Mouse (Mus musculus): ENCODE measurements at regions not wholly inside any gene's neighbourhood (a gene's known extent, or its start where the extent isn't known, plus 50 kb on each side); places are given as distances from the start of the nearest gene placed in this dataset.

DNA sequence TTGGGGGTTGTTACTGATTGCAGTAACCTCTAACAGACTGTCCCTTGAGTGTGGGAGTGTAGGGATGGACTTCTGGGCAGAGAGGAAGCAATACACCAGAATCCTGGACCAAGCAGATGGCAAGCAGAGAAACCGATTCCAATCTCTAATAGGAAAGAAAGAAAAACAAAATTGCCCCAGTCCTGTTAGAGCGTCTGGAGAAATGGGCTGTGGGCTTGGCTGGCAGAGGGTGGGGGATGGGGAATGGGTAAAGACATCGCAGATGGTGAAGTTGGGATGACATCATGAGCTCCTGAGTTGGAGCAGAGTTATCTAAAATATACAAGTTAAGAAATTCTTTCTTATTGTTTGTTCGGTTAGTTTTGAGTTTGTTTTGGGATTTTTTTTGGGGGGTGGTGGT, 260.5 kb downstream of the Ptpru start:
- 50% methylated on average over 4 of the region's 4 CpGs for WGBS (ENCODE audit: insufficient replicate concordance)
- Histone ChIP-seq H3K27me3 (ENCODE audit: control insufficient read depth, insufficient read depth, low read depth, low read length) (no peaks in the 10 kb centered on the region), H3K27ac (ENCODE audit: low read length) (no peak overlapping the region), H3K9ac (ENCODE audit: low read depth, low read length) (no peak overlapping the region), H3K4me3 (ENCODE audit: low read depth, low read length) (no peak overlapping the region), H3K4me2 (ENCODE audit: low read depth, low read length) (no peak overlapping the region), H3K36me3 (ENCODE audit: control insufficient read depth, insufficient read depth) (no peaks in the 10 kb centered on the region), H3K4me1 (ENCODE audit: control insufficient read depth, low read depth, low read length) (no peaks in the 10 kb centered on the region), H3K9me3 (replicated peaks; ENCODE audit: control insufficient read depth, low read length) (no peaks in the 10 kb centered on the region)
- no peak for ATAC-seq (ENCODE audit: low read depth)

DNA sequence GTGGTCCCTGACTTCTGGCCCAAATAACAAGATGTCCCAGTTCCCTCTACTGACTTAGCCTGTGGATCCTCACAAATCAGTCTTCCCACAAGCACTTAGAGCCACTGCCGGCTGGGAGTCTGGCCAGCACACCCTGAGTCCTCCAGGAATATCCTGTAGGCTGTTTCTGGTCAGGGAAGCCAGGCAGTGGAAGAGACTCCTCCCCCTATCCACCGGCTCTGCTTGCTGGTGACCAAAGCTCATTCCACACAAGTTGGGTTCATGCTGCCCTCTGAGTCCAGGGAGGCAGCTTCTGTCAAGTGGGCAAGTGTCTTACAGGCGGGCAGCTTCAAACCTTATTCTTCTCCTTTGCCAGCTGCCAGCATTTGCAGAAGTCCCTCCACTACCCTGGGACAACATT, 252.1 kb downstream of the Ptpru start:
- no peaks in the 10 kb centered on the region for H3K36me3 ChIP-seq (ENCODE audit: control insufficient read depth, insufficient read depth)
- H3K9ac ChIP-seq (ENCODE audit: low read depth, low read length), result no peak overlapping the region
- H3K27me3 ChIP-seq (ENCODE audit: control insufficient read depth, insufficient read depth, low read depth, low read length), result no peaks in the 10 kb centered on the region
- H3K9me3 ChIP-seq (replicated peaks; ENCODE audit: control insufficient read depth, low read length), result no peaks in the 10 kb centered on the region
- no peak for ATAC-seq (ENCODE audit: low read depth)
- whole genome bisulfite sequencing (ENCODE audit: insufficient replicate concordance), result 46% methylated on average over 3 of the region's 3 CpGs
- no peak overlapping the region for H3K27ac ChIP-seq (ENCODE audit: low read length)
- H3K4me1 ChIP-seq (ENCODE audit: control insufficient read depth, low read depth, low read length), result no peaks in the 10 kb centered on the region
- no peak overlapping the region for H3K4me3 ChIP-seq (ENCODE audit: low read depth, low read length)
- no peak overlapping the region for H3K4me2 ChIP-seq (ENCODE audit: low read depth, low read length)

DNA sequence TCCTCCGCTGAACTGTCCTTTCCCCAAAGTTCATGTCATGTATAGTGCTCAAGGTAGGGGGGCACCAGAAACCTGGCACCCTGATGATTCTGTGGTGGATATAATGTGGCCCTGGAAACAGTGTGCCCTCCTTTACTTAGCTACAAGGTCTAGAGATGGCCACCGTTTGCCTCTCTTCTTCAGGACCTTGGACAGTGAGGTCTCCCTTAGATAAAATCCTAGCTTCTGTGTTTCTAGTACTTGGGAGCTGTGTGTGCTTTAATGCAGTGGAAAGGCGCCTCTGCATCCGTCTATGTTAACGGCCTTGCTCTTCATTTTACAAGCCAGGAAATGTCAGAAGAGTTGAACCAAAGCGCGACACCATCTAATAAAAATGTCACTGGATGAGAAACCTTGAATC, 250.6 kb downstream of the Ptpru start:
- no peak overlapping the region for H3K4me3 ChIP-seq (ENCODE audit: low read depth, low read length)
- WGBS (ENCODE audit: insufficient replicate concordance), result 57% methylated on average over 7 of the region's 7 CpGs
- ATAC-seq (ENCODE audit: low read depth), result no peak

DNA sequence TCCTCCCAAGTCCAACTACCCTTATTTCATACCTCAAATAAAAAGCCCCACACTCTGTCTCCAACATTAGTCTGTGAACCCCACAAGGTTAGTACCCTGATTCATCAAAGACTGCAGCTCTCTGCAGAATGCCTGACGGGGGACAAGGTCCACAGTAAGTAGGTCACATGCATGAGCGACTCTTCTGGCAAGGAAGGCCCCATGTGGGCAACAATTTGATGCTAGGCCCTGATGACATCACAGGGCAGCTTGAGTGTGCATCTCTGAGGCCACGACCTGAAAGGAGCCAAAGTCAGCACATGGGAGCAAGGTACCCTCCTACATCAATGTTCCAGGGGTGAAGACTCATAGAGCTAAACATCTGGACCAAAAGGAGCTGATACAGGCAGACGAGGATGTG, 248.0 kb downstream of the Ptpru start:
- H3K4me3 ChIP-seq (ENCODE audit: low read depth, low read length), result no peak overlapping the region
- H3K36me3 ChIP-seq (ENCODE audit: control insufficient read depth, insufficient read depth), result no peaks in the 10 kb centered on the region
- no peak overlapping the region for H3K4me2 ChIP-seq (ENCODE audit: low read depth, low read length)
- H3K4me1 ChIP-seq (ENCODE audit: control insufficient read depth, low read depth, low read length), result no peaks in the 10 kb centered on the region
- 41% methylated on average over 4 of the region's 4 CpGs for WGBS (ENCODE audit: insufficient replicate concordance)
- H3K27me3 ChIP-seq (ENCODE audit: control insufficient read depth, insufficient read depth, low read depth, low read length), result no peaks in the 10 kb centered on the region
- H3K27ac ChIP-seq (ENCODE audit: low read length), result no peak overlapping the region
- no peak overlapping the region for H3K9ac ChIP-seq (ENCODE audit: low read depth, low read length)
- H3K9me3 ChIP-seq (replicated peaks; ENCODE audit: control insufficient read depth, low read length), result no peaks in the 10 kb centered on the region
- ATAC-seq (ENCODE audit: low read depth), result no peak

More for the DNA sequence above, 250.6 kb downstream of the Ptpru start:
- Histone ChIP-seq H3K9me3 (replicated peaks; ENCODE audit: control insufficient read depth, low read length) (no peaks in the 10 kb centered on the region), H3K27me3 (ENCODE audit: control insufficient read depth, insufficient read depth, low read depth, low read length) (no peaks in the 10 kb centered on the region), H3K4me2 (ENCODE audit: low read depth, low read length) (no peak overlapping the region), H3K36me3 (ENCODE audit: control insufficient read depth, insufficient read depth) (no peaks in the 10 kb centered on the region), H3K27ac (ENCODE audit: low read length) (no peak overlapping the region), H3K4me1 (ENCODE audit: control insufficient read depth, low read depth, low read length) (no peaks in the 10 kb centered on the region), H3K9ac (ENCODE audit: low read depth, low read length) (no peak overlapping the region)

DNA sequence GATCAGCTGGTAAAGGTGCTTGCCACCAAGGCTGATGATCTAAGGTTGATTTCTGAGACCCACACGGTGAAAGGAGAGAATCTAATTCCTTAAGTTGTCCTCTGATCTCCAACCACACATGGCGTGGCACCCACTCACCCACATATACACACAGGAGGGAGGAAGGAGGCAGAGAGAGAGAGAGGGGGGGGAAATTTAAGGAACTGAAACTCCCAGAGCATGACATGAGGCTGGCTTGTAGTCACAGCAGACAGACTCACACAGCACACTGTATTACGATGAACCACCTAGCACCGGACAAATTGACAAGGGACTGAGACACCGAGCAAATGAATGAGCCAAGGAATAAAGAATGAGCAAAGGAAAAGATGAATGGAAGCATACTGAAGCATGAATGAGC, 246.6 kb downstream of the Ptpru start:
- H3K9me3 ChIP-seq (replicated peaks; ENCODE audit: control insufficient read depth, low read length), result no peaks in the 10 kb centered on the region
- H3K27ac ChIP-seq (ENCODE audit: low read length), result no peak overlapping the region
- H3K9ac ChIP-seq (ENCODE audit: low read depth, low read length), result no peak overlapping the region
- no peak for ATAC-seq (ENCODE audit: low read depth)
- H3K4me3 ChIP-seq (ENCODE audit: low read depth, low read length), result no peak overlapping the region
- no peak overlapping the region for H3K4me2 ChIP-seq (ENCODE audit: low read depth, low read length)
- H3K36me3 ChIP-seq (ENCODE audit: control insufficient read depth, insufficient read depth), result no peaks in the 10 kb centered on the region
- 66% methylated on average over 5 of the region's 5 CpGs for WGBS (ENCODE audit: insufficient replicate concordance)
- no peaks in the 10 kb centered on the region for H3K27me3 ChIP-seq (ENCODE audit: control insufficient read depth, insufficient read depth, low read depth, low read length)
- no peaks in the 10 kb centered on the region for H3K4me1 ChIP-seq (ENCODE audit: control insufficient read depth, low read depth, low read length)

DNA sequence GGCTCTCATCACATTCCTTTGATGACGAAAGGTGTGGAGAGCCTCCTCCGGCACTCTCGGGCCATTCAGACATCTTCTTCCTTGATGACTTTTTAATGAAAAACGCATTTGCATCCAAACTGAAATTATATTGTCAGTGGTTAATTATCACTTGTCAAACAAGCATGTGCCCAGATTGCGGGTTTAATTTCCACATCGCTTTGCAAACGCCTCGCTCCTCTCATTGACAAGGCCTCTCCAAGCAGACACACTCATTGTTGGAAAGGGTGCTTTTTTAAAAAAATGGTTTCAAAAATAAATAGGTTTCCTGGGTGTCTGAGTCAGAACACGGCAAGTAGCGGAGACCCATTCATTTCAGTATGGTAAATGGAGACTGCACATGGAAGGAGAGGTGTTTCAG, 240.1 kb downstream of the Ptpru start:
- H3K36me3 ChIP-seq (ENCODE audit: control insufficient read depth, insufficient read depth), result no peaks in the 10 kb centered on the region
- H3K27ac ChIP-seq (ENCODE audit: low read length), result no peak overlapping the region
- H3K27me3 ChIP-seq (ENCODE audit: control insufficient read depth, insufficient read depth, low read depth, low read length), result no peaks in the 10 kb centered on the region
- no peaks in the 10 kb centered on the region for H3K9me3 ChIP-seq (replicated peaks; ENCODE audit: control insufficient read depth, low read length)
- H3K4me2 ChIP-seq (ENCODE audit: low read depth, low read length), result no peak overlapping the region
- no peak for ATAC-seq (ENCODE audit: low read depth)
- WGBS (ENCODE audit: insufficient replicate concordance), result 73% methylated on average over 10 of the region's 10 CpGs
- no peak overlapping the region for H3K9ac ChIP-seq (ENCODE audit: low read depth, low read length)
- no peaks in the 10 kb centered on the region for H3K4me1 ChIP-seq (ENCODE audit: control insufficient read depth, low read depth, low read length)
- H3K4me3 ChIP-seq (ENCODE audit: low read depth, low read length), result no peak overlapping the region

DNA sequence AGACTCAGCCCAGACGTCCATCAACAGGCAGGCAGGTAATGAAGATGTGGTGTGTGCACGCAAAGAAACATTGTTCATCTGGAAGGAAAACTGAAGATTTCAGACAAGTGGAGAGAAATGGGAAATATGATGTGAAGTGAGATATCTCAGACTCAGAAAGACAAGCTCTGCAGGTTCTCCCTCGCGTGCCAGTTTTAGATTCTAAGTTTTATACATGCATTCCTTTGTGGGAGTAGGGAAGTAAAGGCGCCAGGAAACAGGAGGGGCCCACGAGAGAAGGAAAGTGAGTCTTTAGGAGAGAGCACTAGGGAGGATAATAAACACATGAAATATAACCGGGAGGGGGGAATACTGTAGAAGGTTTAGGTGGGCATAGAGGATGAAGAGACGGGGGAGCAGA, 223.7 kb downstream of the Ptpru start:
- WGBS (ENCODE audit: insufficient replicate concordance), result 54% methylated on average over 8 of the region's 8 CpGs
- H3K9me3 ChIP-seq (replicated peaks; ENCODE audit: control insufficient read depth, low read length), result no peaks in the 10 kb centered on the region
- H3K27me3 ChIP-seq (ENCODE audit: control insufficient read depth, insufficient read depth, low read depth, low read length), result no peaks in the 10 kb centered on the region
- no peak overlapping the region for H3K4me2 ChIP-seq (ENCODE audit: low read depth, low read length)
- no peak overlapping the region for H3K27ac ChIP-seq (ENCODE audit: low read length)
- no peaks in the 10 kb centered on the region for H3K4me1 ChIP-seq (ENCODE audit: control insufficient read depth, low read depth, low read length)
- H3K36me3 ChIP-seq (ENCODE audit: control insufficient read depth, insufficient read depth), result no peaks in the 10 kb centered on the region
- no peak overlapping the region for H3K4me3 ChIP-seq (ENCODE audit: low read depth, low read length)
- no peak overlapping the region for H3K9ac ChIP-seq (ENCODE audit: low read depth, low read length)
- no peak for ATAC-seq (ENCODE audit: low read depth)

DNA sequence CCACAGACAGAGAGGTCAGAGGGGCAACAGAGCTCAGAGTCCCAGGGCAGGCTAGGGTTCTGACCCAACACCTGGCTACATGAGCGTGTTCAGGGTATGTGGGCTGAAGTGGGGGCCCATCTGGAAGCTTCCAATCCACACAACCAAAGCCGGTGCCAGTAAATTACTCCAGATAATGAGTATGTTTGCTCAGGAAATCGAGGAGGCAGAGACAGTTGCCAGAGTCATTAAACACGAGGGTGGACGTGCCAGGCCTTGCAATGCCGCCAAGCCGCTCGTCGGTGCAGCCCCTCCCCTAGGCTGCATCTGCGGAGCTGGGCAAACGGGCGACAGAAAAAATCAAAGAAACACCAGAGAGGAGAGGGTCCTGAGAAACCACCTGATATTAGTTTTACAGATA, 222.5 kb downstream of the Ptpru start:
- H3K9ac ChIP-seq (ENCODE audit: low read depth, low read length), result no peak overlapping the region
- H3K9me3 ChIP-seq (replicated peaks; ENCODE audit: control insufficient read depth, low read length), result no peaks in the 10 kb centered on the region
- no peak overlapping the region for H3K4me3 ChIP-seq (ENCODE audit: low read depth, low read length)
- 65% methylated on average over 12 of the region's 12 CpGs for WGBS (ENCODE audit: insufficient replicate concordance)
- no peak overlapping the region for H3K27ac ChIP-seq (ENCODE audit: low read length)
- H3K4me2 ChIP-seq (ENCODE audit: low read depth, low read length), result no peak overlapping the region
- ATAC-seq (ENCODE audit: low read depth), result no peak
- no peaks in the 10 kb centered on the region for H3K36me3 ChIP-seq (ENCODE audit: control insufficient read depth, insufficient read depth)
- H3K27me3 ChIP-seq (ENCODE audit: control insufficient read depth, insufficient read depth, low read depth, low read length), result no peaks in the 10 kb centered on the region
- H3K4me1 ChIP-seq (ENCODE audit: control insufficient read depth, low read depth, low read length), result no peaks in the 10 kb centered on the region

DNA sequence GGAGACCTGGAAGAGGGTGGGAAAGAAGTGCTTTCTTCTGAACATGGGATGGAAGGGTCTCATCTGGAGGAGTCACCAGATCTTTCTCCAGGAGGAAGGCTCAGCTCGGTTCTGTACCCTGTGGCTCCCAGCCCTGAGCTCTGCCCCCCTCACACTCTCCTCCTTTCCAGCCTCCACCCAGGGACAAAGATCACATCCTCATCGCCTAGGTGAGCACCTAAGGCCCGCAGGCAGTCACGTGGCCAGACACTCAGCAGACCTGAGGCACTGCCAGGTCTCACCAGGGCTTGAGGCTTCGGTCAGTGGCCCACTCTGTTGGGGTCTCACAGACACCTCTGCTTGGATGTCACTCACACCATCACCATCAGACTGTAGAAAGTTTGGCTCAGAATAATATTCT, 200.0 kb downstream of the Ptpru start:
- no peak overlapping the region for H3K4me2 ChIP-seq (ENCODE audit: low read depth, low read length)
- ATAC-seq (ENCODE audit: low read depth), result no peak
- H3K4me1 ChIP-seq (ENCODE audit: control insufficient read depth, low read depth, low read length), result no peaks in the 10 kb centered on the region
- no peaks in the 10 kb centered on the region for H3K36me3 ChIP-seq (ENCODE audit: control insufficient read depth, insufficient read depth)
- no peak overlapping the region for H3K4me3 ChIP-seq (ENCODE audit: low read depth, low read length)
- H3K9me3 ChIP-seq (replicated peaks; ENCODE audit: control insufficient read depth, low read length), result no peaks in the 10 kb centered on the region
- no peak overlapping the region for H3K27ac ChIP-seq (ENCODE audit: low read length)
- WGBS (ENCODE audit: insufficient replicate concordance), result 49% methylated on average over 5 of the region's 5 CpGs
- H3K9ac ChIP-seq (ENCODE audit: low read depth, low read length), result no peak overlapping the region
- no peaks in the 10 kb centered on the region for H3K27me3 ChIP-seq (ENCODE audit: control insufficient read depth, insufficient read depth, low read depth, low read length)

DNA sequence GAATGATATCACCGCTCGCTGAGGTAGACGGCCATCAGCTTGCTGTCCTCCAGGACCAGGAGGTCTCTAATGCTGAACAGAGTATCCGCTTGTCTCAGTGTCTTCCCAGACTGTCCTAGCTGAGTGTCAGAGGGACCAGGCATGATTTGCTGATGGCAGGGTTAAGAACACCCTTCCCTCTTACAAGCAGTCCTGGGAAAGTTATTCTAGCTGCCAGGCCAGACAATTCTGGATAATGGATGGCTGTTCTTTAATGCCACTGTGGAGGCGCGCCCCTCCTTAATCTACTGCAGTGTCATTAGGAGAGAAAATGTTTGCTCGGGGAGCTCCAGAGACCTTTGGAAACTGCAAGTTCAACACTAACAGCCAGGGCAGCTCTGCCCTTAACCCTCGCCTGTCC, 182.1 kb downstream of the Ptpru start:
- ATAC-seq (ENCODE audit: low read depth), result no peak
- no peak overlapping the region for H3K4me3 ChIP-seq (ENCODE audit: low read depth, low read length)
- no peak overlapping the region for H3K27ac ChIP-seq (ENCODE audit: low read length)
- H3K9ac ChIP-seq (ENCODE audit: low read depth, low read length), result no peak overlapping the region
- H3K36me3 ChIP-seq (ENCODE audit: control insufficient read depth, insufficient read depth), result no peaks in the 10 kb centered on the region
- no peaks in the 10 kb centered on the region for H3K4me1 ChIP-seq (ENCODE audit: control insufficient read depth, low read depth, low read length)
- H3K9me3 ChIP-seq (replicated peaks; ENCODE audit: control insufficient read depth, low read length), result no peaks in the 10 kb centered on the region
- 42% methylated on average over 8 of the region's 8 CpGs for WGBS (ENCODE audit: insufficient replicate concordance)
- no peaks in the 10 kb centered on the region for H3K27me3 ChIP-seq (ENCODE audit: control insufficient read depth, insufficient read depth, low read depth, low read length)
- no peak overlapping the region for H3K4me2 ChIP-seq (ENCODE audit: low read depth, low read length)

All from liver, embryonic 16.5 days (tissue).